Mouse (Mus musculus) cerebellum, adult 11 months (tissue): ENCODE measurements around the gene Vmn2r56.
A peak's percentile ranks its signal among the peaks of the same experiment; 100 is the strongest.
"Not testable (repeated sequence)": the region's sequence is repeated elsewhere in the genome, so short reads cannot be mapped to it uniquely, and the experiment has no call there.

Experiments
- DNase-seq: peaks from one replicate; pipeline ENCODE4 v3.0.0; 2022

Gene Vmn2r56

DNA sequence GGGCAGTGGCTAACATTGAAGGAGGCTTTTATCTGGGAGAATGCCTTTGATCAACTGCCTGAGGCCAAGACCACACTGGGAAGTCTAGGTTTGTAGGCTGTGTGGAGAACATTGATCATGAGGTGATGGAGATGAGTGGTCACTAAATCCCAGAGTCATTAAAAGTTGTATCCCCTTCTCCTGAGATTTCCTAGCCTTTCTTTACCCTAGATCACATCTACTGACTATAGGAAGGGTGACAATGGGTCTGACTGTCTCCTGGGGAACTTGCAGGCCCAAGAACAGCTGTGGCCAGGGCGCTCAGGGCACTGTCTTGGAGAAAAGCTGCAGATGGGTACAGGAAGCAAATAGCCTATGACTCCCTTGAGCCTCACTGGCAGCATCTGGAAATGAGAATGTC lies at the start of gene Vmn2r56:
Gene Vmn2r56 (minus strand): TSS at position 101 of the 400 bp plus-strand sequence.
- no peak for DNase-seq

DNA sequence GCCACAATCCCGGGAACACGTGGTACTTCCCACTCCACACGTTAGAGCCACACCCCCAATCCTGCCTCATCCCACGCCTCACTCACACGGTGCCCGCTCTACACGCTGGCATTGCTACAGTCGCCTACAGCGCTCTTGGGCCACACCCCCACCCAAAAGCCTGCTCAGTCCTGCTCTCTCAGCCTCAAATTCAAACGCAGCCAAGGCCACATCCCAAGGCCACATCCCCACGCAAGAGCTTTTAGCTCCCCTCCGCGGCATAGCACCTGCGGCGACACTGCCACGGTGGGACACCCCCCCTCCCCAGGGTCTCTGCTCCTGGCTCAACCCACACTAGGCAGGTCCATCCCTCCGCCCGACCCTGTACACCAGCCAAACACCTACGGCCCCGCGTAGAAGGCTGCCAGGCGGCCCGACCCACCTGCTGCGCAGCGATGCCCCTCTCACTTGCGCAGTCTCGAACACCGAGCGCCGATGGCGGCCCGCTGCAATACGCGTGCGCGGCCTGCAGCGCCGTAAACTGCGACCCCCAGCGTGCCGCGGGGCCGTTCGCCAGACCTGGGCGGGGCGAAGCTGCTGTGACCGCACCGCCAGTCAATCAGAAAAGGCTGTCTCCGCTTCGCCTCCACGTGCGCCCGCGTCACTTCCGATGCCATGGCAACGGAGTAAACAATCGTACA lies 45.5 kb upstream of the Vmn2r56 start:
- peak; percentile 80 for DNase-seq

DNA sequence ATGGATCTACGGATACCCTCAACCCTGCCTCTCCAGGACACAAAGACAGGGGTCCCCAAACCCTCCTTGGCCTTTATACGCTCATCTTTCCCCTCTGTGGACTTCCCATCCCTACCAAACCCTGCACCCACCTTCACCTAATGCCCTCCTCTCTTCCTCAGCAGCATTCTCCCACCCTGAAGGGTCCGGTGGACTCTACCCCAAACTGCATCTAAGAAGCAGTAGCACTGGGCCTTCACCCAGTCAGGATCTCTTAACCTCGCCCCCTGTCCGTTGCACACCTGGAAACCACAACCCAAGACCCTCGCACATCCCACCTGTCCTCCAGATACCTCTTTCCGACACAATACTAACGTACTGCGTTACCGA lies 45.0 kb upstream of the Vmn2r56 start:
- no peak for DNase-seq

DNA sequence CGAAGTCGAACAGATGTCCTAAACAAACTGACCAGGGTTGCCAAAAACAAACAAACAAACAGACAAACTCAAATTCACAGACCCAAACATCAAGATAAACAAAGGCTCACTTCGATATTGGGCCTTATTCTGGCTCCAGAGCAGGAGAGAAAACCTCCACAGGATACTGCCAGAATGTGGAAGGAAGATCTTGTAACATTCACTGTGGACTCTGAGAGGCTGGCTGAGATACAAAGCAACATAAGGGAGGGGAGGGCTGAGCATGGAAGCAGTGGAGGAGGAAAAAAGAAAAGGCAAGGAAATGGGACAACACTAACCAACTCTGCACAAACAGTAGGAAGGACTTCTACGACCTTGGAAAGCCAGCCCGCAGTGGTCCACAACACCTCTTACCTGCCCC lies 44.3 kb upstream of the Vmn2r56 start:
- DNase-seq: no peak

DNA sequence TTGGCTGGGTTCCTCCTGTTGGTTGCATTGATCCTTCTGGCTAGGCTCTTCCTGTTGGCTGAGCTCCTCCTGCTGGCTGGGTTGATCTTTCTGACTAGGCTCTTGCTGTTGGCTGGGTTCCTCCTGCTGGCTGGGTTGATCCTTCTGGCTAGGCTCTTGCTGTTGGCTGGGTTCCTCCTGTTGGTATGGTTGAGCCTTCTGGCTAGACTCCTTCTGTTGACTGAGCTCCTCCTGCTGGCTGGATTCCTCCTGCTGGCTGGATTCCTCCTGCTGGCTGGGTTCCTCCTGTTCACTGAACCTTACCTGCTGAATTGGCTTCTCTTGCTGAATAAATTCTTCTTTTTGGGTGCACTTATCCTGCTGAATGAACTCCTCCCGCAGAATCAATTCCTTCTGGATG lies 39.8 kb upstream of the Vmn2r56 start:
- peak; percentile 95 for DNase-seq

DNA sequence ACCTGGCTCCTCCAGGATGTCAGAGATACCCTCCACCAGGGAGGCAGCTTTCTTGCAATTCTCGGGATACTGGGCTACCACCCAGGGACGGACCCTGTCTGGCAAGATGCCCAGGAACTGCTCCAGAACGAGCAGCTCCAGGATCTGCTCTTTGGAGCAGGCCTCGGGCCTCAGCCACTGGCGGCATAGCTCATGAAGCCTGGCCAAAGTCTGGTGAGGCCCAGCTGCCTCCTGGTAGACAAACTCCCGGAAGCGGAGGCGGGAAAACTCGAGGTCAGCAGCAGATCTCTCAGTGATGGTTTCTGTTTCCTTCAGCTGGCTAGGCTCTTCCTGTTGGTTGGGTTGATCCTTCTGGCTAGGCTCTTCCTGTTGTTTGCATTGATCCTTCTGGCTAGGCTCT lies 39.3 kb upstream of the Vmn2r56 start:
- peak; percentile 61 for DNase-seq

DNA sequence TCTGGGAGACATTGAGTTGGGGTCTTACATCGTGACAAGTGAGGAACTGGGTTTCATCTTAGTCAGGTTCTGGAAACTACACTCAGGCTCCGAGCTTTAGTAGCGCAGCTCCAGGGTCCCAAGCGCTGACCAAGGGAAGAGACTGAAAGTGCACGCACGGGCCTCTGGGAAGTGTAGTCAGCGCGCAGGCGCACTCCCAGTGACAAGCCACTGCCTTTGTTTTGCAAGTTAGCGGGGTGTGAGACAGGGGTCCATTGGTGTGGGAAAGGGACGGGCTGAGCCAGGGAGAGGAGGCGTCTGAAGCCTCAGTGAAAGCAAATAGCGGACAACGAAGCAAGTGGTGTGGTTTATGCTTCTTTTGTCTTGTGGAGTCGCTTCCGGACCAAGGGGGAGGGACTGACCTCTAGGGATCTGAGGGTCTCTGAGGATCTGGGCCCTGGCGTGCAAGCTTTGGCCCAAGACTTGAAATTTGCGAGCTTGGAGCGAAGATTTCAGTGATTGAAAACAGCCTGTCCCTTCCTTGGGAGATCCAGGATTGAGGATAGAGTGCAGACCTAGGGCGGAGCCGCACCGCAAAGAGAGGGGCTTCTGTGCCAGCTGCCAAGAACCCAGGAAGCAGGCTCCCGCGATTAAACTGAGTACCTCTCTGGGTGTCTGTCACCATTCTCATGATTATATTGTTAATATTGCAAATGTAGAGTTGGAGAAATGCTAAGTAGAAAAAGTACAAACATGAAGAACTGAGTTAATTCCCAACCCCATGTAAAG lies 14.8 kb upstream of the Vmn2r56 start:
- DNase-seq: no peak

DNA sequence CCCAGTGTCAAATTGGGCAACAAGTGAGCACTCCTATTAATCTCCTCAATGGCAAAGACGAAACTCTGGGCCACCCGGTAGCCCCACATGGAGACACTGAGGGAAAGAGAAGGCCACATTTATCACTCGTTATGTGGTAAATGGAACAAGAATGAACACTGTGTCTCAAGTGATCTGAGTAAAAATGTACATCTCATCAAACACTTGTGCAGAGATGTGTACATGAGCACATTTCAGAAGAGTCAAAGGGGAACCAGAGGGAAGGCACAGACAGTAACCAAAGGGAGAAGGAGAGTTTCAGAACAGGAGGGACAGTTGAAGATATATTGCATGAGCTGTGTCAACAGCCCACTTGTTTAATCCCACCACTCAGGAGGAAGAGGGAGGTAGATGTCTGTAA lies 49.9 kb downstream of the Vmn2r56 start, which contains the start of gene Vmn2r55:
Gene Vmn2r55 (minus strand): TSS at position 101 of the 400 bp plus-strand sequence.
- DNase-seq: not testable (repeated sequence)

DNA sequence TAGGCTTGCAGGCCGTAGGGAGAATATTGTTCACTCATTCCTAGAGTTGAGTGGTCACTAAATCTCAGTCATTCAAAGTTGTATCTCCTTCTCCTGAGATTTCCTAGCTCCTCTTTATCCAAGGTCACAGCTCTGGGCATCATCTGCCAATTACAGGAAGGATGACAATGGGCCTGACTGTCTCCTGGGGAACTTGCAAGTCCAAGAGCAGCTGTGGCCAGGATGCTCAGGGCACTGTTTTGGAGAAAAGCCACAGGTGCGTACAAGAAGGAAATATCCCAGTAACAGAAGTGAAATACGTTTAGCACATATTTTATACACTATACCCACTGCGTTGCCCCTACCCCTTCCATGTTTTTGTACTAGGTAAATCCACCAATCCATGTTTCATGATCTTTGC lies 94.6 kb downstream of the Vmn2r56 start, which contains the start of gene Vmn2r54:
Gene Vmn2r54 (minus strand): TSS at position 101 of the 400 bp plus-strand sequence.
- DNase-seq: not testable (repeated sequence)
